Mouse (Mus musculus) hindbrain, embryonic 12.5 days (tissue): ENCODE measurements around the gene Myo1b. TPM values are rescaled to one million over a fixed set of nuclear protein-coding genes. Genes with fewer than 3 reads are reported as not detected.

Experiments
- ATAC-seq: fragments of 200-750 bp; cut with Nextera tagmentation; 2 replicates; pipeline ENCODE4 v1.8.0; 2017; ENCODE audit warnings: moderate TSS enrichment; ENCODE audit not compliant: low FRiP score
- H3K27ac ChIP-seq: fragments of 300-500 bp; sonication (generic); 2 replicates; pipeline ENCODE4 v1.5.1; 2016; ENCODE audit warnings: mild to moderate bottlenecking
- H3K27me3 ChIP-seq: fragments of 300-500 bp; sonication (generic); 2 replicates; pipeline ENCODE4 v1.6.1; 2016; ENCODE audit warnings: mild to moderate bottlenecking
- H3K36me3 ChIP-seq: fragments of 300-500 bp; sonication (generic); 2 replicates; pipeline ENCODE4 v1.6.1; 2016; ENCODE audit warnings: mild to moderate bottlenecking
- H3K4me1 ChIP-seq: fragments of 300-500 bp; sonication (generic); 2 replicates; pipeline ENCODE4 v1.6.1; 2016
- H3K4me2 ChIP-seq: fragments of 300-500 bp; sonication (generic); replicated peaks from 2 replicates; pipeline ENCODE4 v1.6.1; 2016; ENCODE audit warnings: mild to moderate bottlenecking
- H3K4me3 ChIP-seq: fragments of 300-500 bp; sonication (generic); 2 replicates; pipeline ENCODE4 v1.5.1; 2016; ENCODE audit warnings: mild to moderate bottlenecking
- H3K9ac ChIP-seq: fragments of 300-500 bp; sonication (generic); 2 replicates; pipeline ENCODE4 v1.6.1; 2016; ENCODE audit warnings: mild to moderate bottlenecking, moderate library complexity
- H3K9me3 ChIP-seq: fragments of 300-500 bp; sonication (generic); replicated peaks from 2 replicates; pipeline ENCODE4 v1.6.1; 2016; ENCODE audit warnings: mild to moderate bottlenecking
- WGBS: fragments of 180-500 bp; shearing (Covaris S2); methylation state at CpG from one replicate; pipeline ENCODE4 v1.1.7; 2016; 5-methylcytosine and 5-hydroxymethylcytosine counted together
- polyA plus RNA-seq: library from polyadenylated mRNA; unstranded; fragments of >200 nt; fragmentation: Nextera tagmentation; extraction: Ambion mirVana; gene quantifications from 2 replicates; pipeline ENCODE4 v1.2.1, GENCODE M21; 2016

The Myo1b gene
- polyA plus RNA-seq, 1 experiment from 2014 or later: 110 TPM

DNA sequence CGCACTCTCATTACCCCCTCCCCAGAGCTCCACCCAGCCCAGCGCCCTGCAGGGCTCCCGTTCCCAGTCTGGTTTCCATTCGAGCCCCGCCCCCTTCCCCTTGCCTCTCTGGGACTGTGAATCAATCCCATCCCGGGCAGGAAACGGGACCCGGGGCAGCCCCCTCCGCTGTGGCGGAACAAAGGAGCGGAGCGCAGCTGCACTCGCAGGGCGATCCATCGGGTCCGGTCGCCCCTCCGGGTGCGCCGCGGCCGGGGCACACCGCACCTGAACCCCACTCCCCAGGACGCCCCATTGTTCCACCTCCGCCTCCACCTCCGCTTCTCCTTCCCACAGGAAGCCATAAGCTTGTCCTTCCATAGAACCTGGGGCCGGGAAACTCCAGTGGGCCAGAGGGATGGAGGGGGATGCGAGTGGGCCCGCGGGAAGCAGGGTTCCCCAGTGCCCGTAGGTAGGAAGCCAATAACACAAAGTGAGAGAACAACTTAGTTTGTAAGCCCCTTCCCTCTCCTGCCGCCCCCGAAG lies 758 bp downstream of the Myo1b start:
- Histone ChIP-seq H3K4me3 (peak overlapping the region; percentile 76), H3K4me1 (peaks cover 30% of the 10 kb centered on the region), H3K9ac (peak overlapping the region; percentile 83), H3K27me3 (no peaks in the 10 kb centered on the region), H3K9me3 (no peaks in the 10 kb centered on the region), H3K4me2 (peak overlapping the region; percentile 60), H3K36me3 (no peaks in the 10 kb centered on the region), H3K27ac (peak overlapping the region; percentile 95)
- ATAC-seq: peak; percentile 93
- 0% methylated on average over 33 of the region's 33 CpGs for WGBS

DNA sequence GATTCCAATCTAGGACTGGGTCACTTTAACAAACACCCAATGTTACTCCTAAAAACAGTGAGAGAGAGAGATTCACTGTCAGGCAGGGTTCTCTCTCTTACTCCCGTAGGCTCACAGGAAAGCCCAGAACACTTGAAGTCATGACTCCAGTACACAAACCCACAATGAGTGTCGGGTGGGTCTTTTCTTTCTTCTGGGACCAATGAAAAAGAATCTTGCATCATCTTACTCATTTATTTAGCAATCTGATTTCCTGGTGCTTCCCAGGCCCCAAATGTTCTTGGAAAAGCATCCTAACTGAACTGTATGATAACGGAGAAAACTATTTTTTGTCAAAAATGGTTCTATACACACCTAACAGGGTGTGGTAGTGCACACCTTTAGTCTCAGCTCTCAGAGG lies 1.8 kb downstream of the Myo1b start:
- Histone ChIP-seq H3K27me3 (no peaks in the 10 kb centered on the region), H3K4me2 (peak overlapping the region; percentile 60), H3K4me3 (0 out of 2 replicates have a peak overlapping the region, but pooled peaks have one; percentile 3), H3K9me3 (no peaks in the 10 kb centered on the region), H3K4me1 (peaks cover 39% of the 10 kb centered on the region), H3K9ac (no peak overlapping the region), H3K27ac (0 out of 2 replicates have a peak overlapping the region, but pooled peaks have one; percentile 95), H3K36me3 (no peaks in the 10 kb centered on the region)
- no peak for ATAC-seq
- 84% methylated on average over 3 of the region's 3 CpGs for WGBS

DNA sequence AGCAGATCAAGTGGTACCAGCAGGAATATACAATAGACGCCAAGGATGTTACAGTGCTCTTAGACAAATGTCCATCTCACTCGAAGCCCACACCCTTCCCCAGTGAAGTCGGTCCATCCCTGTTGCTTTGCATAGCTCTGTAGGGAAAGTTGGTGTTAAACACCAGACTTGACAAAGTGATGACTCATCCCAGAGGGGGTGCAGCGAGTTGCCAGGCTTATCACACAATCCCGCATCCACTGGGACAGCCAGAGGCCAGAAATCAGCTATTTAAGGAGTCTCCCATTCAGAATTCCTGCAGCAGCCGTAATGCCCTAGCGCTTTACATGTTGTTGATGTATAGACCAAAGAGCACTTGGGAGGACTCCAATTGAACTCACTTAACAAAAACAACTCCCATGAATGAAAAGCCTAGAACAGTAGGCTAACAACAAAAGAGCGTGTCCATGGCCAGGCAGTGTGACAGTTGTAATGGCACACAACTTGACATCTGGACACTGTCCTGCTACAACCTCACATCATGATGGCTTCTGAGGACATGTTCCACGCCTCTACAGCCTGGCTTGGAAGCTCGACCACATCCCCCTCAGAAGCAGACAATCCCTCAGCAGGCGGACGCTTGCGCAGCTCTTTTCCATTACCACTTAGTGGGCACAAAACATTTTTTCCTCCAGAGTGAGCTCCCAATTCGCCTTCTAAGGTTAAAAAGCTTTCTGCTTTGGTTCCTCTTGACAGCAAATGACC lies 2.6 kb downstream of the Myo1b start:
- WGBS: 70% methylated on average over 14 of the region's 14 CpGs
- Histone ChIP-seq H3K27me3 (no peaks in the 10 kb centered on the region), H3K9ac (no peak overlapping the region; the same call in 1 of the 2 replicates), H3K36me3 (no peaks in the 10 kb centered on the region), H3K4me2 (peak overlapping the region; percentile 60), H3K9me3 (no peaks in the 10 kb centered on the region), H3K4me1 (peaks cover 45% of the 10 kb centered on the region), H3K27ac (no peak overlapping the region), H3K4me3 (0 out of 2 replicates have a peak overlapping the region, but pooled peaks have one; percentile 6)
- ATAC-seq: no peak

DNA sequence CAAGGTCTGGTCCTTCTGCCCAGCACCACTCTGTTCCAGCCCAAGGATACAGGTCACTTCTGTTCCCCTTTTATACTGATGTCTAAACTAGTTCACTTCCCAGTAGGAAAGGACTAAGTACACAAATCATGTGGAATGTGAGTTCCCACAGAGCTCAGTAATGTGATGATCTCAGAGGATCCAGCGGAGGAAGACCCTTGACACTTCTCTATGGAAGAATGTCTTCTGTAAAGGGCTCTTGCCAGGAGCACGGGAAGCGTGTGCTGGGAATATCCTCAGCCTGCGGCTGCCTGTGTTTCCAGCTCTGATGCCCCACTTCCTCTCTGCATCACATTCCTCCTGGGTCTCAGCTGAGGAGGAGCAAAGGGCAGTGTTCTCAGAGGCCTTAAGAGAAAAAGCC lies 4.5 kb downstream of the Myo1b start:
- Histone ChIP-seq H3K4me3 (no peak overlapping the region), H3K4me2 (no peak overlapping the region), H3K9ac (no peak overlapping the region), H3K27ac (no peak overlapping the region), H3K4me1 (peaks cover 59% of the 10 kb centered on the region), H3K36me3 (no peaks in the 10 kb centered on the region), H3K27me3 (no peaks in the 10 kb centered on the region), H3K9me3 (no peaks in the 10 kb centered on the region)
- no peak for ATAC-seq
- WGBS: 64% methylated on average over 4 of the region's 4 CpGs

DNA sequence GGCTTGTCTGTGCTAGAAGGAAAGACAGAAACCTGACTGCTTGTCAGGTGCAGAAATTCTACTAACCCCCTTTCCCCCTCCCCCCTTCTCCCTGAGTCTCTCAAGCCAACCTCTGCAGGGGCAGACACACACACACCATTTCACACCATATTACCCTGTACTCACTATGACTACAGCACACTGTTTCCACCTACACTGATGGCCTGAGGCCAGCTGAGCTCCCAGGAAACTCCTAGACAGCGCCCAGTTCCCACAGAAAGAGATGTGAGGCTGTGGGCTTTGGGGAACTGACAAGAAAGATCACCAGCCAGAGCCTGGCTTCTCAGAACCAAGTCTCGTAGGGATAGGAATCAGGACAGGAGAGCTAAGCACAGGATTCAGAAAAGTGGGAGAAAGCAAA lies 6.7 kb downstream of the Myo1b start:
- H3K9me3 ChIP-seq: no peaks in the 10 kb centered on the region
- H3K9ac ChIP-seq: no peak overlapping the region
- peaks cover 55% of the 10 kb centered on the region for H3K4me1 ChIP-seq
- no peaks in the 10 kb centered on the region for H3K27me3 ChIP-seq
- no peak overlapping the region for H3K4me3 ChIP-seq
- no peak overlapping the region for H3K4me2 ChIP-seq
- H3K36me3 ChIP-seq: no peaks in the 10 kb centered on the region
- H3K27ac ChIP-seq: no peak overlapping the region
- ATAC-seq: no peak
- 61% methylated on average over 2 of the region's 2 CpGs for WGBS

DNA sequence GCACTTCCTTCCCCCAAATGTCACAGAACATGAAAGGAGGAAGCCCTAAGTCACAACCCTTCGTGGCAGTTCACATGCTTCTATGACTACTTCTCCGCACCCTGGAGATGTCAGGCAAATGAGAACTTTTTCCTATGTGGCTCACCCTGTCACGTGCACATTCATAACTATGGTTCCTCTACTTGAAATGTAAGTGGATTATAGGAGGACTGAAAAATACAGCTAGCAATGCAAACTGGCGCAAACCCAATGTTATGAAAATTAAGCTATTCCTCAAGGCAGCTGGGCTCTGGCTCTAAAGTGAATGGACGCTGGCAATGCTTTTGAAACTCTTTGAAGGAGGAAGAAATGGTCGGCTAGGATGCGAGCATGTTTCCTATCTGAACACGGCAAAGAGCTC lies 8.1 kb downstream of the Myo1b start:
- Histone ChIP-seq H3K36me3 (no peaks in the 10 kb centered on the region), H3K9ac (no peak overlapping the region), H3K9me3 (no peaks in the 10 kb centered on the region), H3K4me3 (no peak overlapping the region), H3K4me1 (peaks cover 42% of the 10 kb centered on the region), H3K4me2 (no peak overlapping the region), H3K27ac (no peak overlapping the region), H3K27me3 (no peaks in the 10 kb centered on the region)
- WGBS: 37% methylated on average over 8 of the region's 8 CpGs
- no peak for ATAC-seq

DNA sequence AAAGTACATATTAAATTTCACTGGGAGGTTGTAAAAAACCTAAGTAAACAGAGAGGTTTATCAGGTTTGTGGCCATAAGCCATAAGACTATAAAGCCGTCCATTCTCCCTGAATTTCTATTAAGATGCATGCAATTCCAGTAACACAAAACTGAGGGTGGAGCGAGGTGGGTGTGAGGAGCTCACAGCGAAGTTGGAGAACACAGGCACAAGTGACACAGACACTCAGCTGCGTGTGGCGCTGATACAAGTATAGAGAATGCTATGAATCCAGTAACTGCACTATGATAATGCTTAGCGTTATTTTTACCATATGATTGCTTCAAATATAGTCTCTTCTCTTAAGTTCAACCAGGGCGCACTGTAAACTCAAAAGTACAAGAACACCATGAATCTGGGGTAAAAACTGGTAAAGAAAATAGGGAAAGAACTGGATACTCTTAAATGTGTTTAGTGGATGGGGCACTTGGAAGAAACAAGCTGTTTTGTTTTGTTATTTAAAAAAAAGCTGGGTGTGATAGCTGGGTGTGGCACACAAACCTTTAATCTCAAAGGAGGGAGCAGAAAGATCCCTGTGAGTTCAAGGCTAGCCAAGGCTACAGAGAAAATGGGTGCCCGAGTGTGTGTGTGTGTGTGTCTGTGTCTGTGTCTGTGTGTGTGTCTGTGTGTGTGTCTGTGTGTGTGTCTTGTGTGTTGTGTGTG lies 9.5 kb downstream of the Myo1b start:
- no peaks in the 10 kb centered on the region for H3K9me3 ChIP-seq
- H3K4me2 ChIP-seq: no peak overlapping the region
- H3K27ac ChIP-seq: no peak overlapping the region
- WGBS: 93% methylated on average over 8 of the region's 8 CpGs
- no peak overlapping the region for H3K4me3 ChIP-seq
- ATAC-seq: no peak
- peaks cover 41% of the 10 kb centered on the region for H3K4me1 ChIP-seq
- no peaks in the 10 kb centered on the region for H3K36me3 ChIP-seq
- no peaks in the 10 kb centered on the region for H3K27me3 ChIP-seq
- H3K9ac ChIP-seq: no peak overlapping the region

DNA sequence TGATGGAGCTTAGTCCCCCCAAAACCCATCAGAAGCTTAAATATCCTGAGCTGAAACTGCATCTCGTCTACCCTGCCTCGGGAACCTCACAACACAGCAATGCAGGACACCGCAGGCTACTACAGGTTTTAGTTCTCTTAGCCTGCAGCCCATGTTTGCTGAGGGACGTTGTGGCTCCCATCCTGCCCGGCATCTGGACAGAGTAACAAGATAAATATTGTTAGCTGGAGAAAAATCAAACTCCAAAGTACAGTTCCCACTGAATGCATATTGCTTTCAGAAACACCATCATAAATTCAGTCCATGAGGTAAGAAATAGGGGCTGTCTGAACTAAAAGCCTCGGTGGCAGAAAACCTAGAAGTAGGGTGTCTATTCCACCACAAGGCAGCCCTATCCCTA lies 10.8 kb downstream of the Myo1b start:
- ATAC-seq: no peak
- 88% methylated on average over 6 of the region's 6 CpGs for WGBS
- Histone ChIP-seq H3K4me1 (peaks cover 29% of the 10 kb centered on the region), H3K9ac (no peak overlapping the region), H3K27ac (no peak overlapping the region), H3K4me3 (no peak overlapping the region), H3K4me2 (no peak overlapping the region), H3K9me3 (no peaks in the 10 kb centered on the region), H3K27me3 (no peaks in the 10 kb centered on the region), H3K36me3 (no peaks in the 10 kb centered on the region)

DNA sequence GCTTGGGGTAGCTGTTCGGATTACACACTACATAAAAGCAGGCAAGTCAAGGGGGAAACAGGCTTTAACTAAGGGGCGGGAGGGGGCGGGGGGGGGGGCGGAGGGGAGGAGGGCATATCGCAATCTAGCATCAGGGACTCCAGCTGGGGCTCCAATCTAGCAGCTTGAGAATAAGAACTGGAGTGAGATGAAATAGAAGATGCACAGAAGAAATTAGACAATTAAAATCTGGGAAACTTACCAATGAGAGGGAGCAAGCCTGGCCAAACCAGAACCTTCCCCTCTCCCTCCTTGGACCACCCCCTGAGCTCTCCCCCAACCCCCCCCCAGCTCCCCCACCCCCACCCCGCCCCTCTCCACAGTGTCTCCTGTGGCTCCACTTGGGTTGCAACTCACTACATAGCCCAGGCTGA lies 18.7 kb downstream of the Myo1b start:
- Histone ChIP-seq H3K9ac (no peak overlapping the region), H3K27ac (no peak overlapping the region), H3K4me2 (no peak overlapping the region), H3K36me3 (no peaks in the 10 kb centered on the region), H3K9me3 (no peaks in the 10 kb centered on the region), H3K27me3 (no peaks in the 10 kb centered on the region), H3K4me1 (peaks cover 24% of the 10 kb centered on the region), H3K4me3 (no peak overlapping the region)
- ATAC-seq: peak; percentile 30; the same call in 1 of the 2 replicates
- 36% methylated on average over 5 of the region's 6 CpGs for WGBS

DNA sequence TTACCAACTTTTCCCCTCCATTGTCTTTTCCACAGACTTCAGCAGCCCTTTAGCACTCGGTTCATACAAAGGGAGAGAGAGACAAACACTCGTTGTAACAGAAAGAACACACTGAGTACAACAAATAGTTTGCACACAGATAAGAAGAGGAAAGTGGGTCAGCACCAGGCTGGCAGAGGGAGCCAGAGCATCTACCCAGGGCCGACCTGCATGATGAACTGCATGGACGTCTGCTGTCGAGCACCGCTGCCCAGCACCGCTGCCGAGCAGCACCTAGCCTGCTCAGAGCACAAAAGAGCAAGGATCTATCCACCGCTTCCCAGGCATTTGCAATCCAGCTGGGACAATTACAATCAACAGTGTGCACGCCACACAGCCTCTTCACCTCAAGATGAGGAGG lies 19.9 kb downstream of the Myo1b start:
- Histone ChIP-seq H3K4me1 (peaks cover 24% of the 10 kb centered on the region), H3K9me3 (no peaks in the 10 kb centered on the region), H3K36me3 (no peaks in the 10 kb centered on the region), H3K4me2 (no peak overlapping the region), H3K27ac (no peak overlapping the region), H3K27me3 (no peaks in the 10 kb centered on the region), H3K9ac (no peak overlapping the region), H3K4me3 (no peak overlapping the region)
- 0 out of 2 replicates have a peak, but pooled peaks have one; percentile 23 for ATAC-seq
- WGBS: 37% methylated on average over 10 of the region's 10 CpGs

DNA sequence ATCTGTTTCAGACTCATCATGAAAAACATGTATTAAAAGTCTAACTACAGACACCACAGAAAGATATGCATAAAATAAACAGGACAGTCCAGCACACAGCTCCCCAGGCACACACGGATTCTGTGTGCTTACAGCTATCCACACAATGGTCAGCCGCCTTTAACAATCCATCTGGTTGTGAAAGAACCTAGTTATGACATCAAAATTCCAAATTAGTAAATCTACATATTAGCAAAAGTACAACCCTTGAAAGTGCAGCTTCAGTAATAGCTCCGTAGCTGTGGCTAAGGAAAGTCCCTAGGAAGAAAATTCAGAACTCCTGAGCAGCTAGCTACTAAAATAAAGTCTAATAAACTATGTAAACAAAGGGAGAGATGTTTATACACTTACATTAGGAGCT lies 21.1 kb downstream of the Myo1b start:
- WGBS: 76% methylated on average over 3 of the region's 3 CpGs
- H3K9me3 ChIP-seq: no peaks in the 10 kb centered on the region
- no peak for ATAC-seq
- H3K9ac ChIP-seq: no peak overlapping the region
- H3K4me2 ChIP-seq: no peak overlapping the region
- H3K4me1 ChIP-seq: peaks cover 29% of the 10 kb centered on the region
- H3K36me3 ChIP-seq: no peaks in the 10 kb centered on the region
- H3K27me3 ChIP-seq: no peaks in the 10 kb centered on the region
- H3K4me3 ChIP-seq: no peak overlapping the region
- no peak overlapping the region for H3K27ac ChIP-seq

DNA sequence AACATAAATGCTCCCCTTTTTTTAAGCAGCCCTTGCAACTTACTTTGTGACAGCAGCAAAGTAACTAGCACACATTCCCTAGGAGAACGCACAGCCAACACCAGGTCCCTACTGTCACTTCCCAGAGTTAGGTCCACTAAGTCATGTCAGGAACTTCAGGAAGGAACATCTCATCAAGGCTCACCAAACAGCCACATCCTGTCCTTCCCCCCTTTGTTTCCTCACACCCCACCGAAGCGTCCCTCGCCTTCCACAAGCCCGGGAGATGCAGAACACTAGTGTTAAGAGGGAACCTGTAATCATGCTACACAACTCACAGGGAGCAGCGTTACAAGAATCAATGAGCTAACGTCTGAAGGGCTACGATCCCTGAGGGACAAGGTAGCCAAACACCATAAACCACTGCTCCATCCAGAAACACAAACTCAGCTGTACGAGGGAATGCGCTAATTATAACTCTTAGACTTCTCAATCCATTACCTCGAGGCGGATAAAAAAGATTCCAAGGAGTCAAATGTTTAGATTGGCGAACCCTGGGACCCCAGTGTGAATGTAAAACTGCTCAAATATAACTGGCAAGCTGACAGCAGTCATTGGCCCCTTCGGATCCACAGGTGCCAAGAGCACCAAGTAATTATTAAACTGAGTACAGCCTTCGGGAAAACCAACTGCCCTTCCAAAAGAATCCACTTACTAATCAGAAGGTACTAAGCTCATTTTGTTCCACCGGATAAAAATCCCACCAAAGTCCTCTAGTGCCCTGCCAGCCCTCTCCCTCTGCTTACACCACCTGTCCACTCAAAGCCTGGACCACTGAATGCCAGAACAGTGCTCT lies 22.1 kb downstream of the Myo1b start:
- no peak overlapping the region for H3K27ac ChIP-seq

More for the DNA sequence above, 22.1 kb downstream of the Myo1b start:
- ATAC-seq: no peak
- Histone ChIP-seq H3K36me3 (no peaks in the 10 kb centered on the region), H3K4me2 (no peak overlapping the region), H3K9ac (no peak overlapping the region), H3K9me3 (no peaks in the 10 kb centered on the region), H3K4me3 (no peak overlapping the region), H3K4me1 (peaks cover 29% of the 10 kb centered on the region), H3K27me3 (no peaks in the 10 kb centered on the region)
- WGBS: 81% methylated on average over 16 of the region's 16 CpGs
